Mouse (Mus musculus): ENCODE measurements around the gene Gm20604. TPM values are rescaled to one million over a fixed set of nuclear protein-coding genes. Genes with fewer than 3 reads are reported as not detected.

The Gm20604 gene
- total and polyA plus RNA-seq, 2 experiments from 2014 or later: 29.7 to 54.5 TPM

DNA sequence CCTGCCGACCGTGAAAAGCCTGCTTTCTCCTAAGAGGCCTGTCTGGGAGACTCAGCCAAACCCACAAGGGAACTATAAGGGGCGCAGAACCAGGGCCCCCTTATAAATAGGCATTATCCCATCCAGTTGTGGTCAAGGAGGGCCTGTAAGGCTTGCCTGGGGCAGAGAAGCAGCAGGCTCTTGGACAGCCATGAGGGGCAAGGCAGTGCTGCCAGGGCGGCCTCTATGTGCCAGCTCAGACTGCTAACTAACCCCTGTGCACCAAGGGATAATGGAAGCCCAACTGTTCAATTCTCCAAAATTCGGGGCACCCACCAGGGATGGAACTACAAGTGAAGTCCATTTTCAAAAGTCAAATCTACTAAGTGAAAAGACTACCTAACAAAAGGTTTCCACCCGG is 55.0 kb downstream of the Gm20604 start:
- H3K4me3 ChIP-seq (ENCODE audit: low read depth, low read length): peak overlapping the region; percentile 74
- ATAC-seq (ENCODE audit: low FRiP score) (no peak), DNase-seq (ENCODE audit: low spot score) (no peak)
- H3K9ac ChIP-seq (replicated peaks; ENCODE audit: low read length, poor library complexity, severe bottlenecking): peak overlapping the region; percentile 44
- H3K9me3 ChIP-seq (ENCODE audit: low read length): no peaks in the 10 kb centered on the region
- no peak for TF ChIP-seq CTCF (IDR thresholded peaks at IDR 0.05)
- peak overlapping the region; percentile 44; the same call in 1 of the 2 replicates for H3K27ac ChIP-seq (ENCODE audit: low read depth, low read length)
- H3K27me3 ChIP-seq (ENCODE audit: insufficient read depth, low read length): no peaks in the 10 kb centered on the region
- peak overlapping the region; percentile 86 for H3K4me2 ChIP-seq (ENCODE audit: low read depth, low read length, poor library complexity, severe bottlenecking)
- no peaks in the 10 kb centered on the region for H3K36me3 ChIP-seq (ENCODE audit: insufficient read depth, low read length)
- H3K4me1 ChIP-seq (ENCODE audit: insufficient read depth, low read length): peaks cover 21% of the 10 kb centered on the region; the same call in 1 of the 2 replicates
- WGBS: 19% methylated on average over 6 of the region's 6 CpGs

GRCm38 (mm10) chr12:102703111-102703412 is 55.4 kb downstream of the Gm20604 start:
- peak overlapping the region; percentile 57; the same call in 1 of the 2 replicates for H3K27ac ChIP-seq (ENCODE audit: low read depth, low read length)
- no peaks in the 10 kb centered on the region for H3K36me3 ChIP-seq (ENCODE audit: insufficient read depth, low read length)
- peak overlapping the region; percentile 44; the same call in 1 of the 2 replicates for H3K9ac ChIP-seq (replicated peaks; ENCODE audit: low read length, poor library complexity, severe bottlenecking)
- H3K4me3 ChIP-seq (ENCODE audit: low read depth, low read length): peak overlapping the region; percentile 74
- H3K4me2 ChIP-seq (ENCODE audit: low read depth, low read length, poor library complexity, severe bottlenecking): peak overlapping the region; percentile 86
- DNase-seq (ENCODE audit: low spot score) (peak; percentile 63), ATAC-seq (ENCODE audit: low FRiP score) (no peak)
- peaks cover 25% of the 10 kb centered on the region; the same call in 1 of the 2 replicates for H3K4me1 ChIP-seq (ENCODE audit: insufficient read depth, low read length)
- no peaks in the 10 kb centered on the region for H3K9me3 ChIP-seq (ENCODE audit: low read length)
- no peaks in the 10 kb centered on the region for H3K27me3 ChIP-seq (ENCODE audit: insufficient read depth, low read length)
- 4% methylated on average over 4 of the region's 4 CpGs for WGBS
- TF ChIP-seq CTCF (IDR thresholded peaks at IDR 0.05): peak; percentile 62

DNA sequence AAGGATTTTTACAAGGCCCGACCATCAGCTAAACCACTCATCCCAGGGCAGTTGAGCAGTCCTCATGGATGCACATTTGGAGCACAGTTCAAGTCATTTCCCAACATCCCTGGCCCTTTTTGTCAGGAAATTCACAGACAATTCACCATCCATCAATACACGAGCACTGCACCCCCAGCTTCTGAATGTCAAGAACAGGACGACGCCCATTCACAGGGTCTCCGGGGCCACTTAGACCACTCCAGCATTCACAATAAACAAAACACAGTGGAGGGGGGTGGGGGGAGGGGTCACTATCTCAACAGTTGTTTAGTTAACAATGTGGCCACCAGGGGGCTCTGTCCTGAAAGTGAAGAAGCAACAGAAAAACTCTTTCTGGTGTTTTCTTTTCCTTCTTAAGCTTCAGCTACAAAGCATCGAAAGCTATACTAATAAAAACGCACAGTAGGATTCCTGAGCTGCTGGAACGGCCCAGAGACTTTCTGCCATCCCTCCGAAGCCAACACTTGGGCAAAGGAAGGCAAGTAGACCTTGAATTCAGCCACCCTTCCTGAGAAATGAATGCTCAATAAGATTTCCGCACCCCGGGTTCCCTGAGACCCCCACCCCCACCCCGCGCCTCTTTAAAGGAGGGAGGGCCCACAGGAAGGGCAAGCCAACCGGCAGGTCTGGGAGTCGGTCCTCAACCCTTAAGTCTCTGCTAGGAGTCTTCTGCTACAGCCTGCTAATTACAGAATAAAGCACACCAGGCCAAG is 55.9 kb downstream of the Gm20604 start:
- Histone ChIP-seq H3K36me3 (ENCODE audit: insufficient read depth, low read length) (no peaks in the 10 kb centered on the region), H3K9me3 (ENCODE audit: low read length) (no peaks in the 10 kb centered on the region), H3K27ac (ENCODE audit: low read depth, low read length) (peak overlapping the region; percentile 57; the same call in 1 of the 2 replicates), H3K4me2 (ENCODE audit: low read depth, low read length, poor library complexity, severe bottlenecking) (peak overlapping the region; percentile 86), H3K4me1 (ENCODE audit: insufficient read depth, low read length) (peaks cover 25% of the 10 kb centered on the region; the same call in 1 of the 2 replicates), H3K9ac (replicated peaks; ENCODE audit: low read length, poor library complexity, severe bottlenecking) (peak overlapping the region; percentile 29; the same call in 1 of the 2 replicates), H3K4me3 (ENCODE audit: low read depth, low read length) (peak overlapping the region; percentile 74), H3K27me3 (ENCODE audit: insufficient read depth, low read length) (no peaks in the 10 kb centered on the region)
- TF ChIP-seq CTCF (IDR thresholded peaks at IDR 0.05): peak; percentile 85
- peak; percentile 88 for DNase-seq (ENCODE audit: low spot score)
- WGBS: 3% methylated on average over 15 of the region's 15 CpGs
- ATAC-seq (ENCODE audit: low FRiP score): no peak

- no peaks in the 10 kb centered on the region for H3K9me3 ChIP-seq (ENCODE audit: low read length)
- H3K4me1 ChIP-seq (ENCODE audit: insufficient read depth, low read length): peaks cover 25% of the 10 kb centered on the region; the same call in 1 of the 2 replicates
- WGBS: 91% methylated on average over 5 of the region's 5 CpGs
- peak overlapping the region; percentile 86 for H3K4me2 ChIP-seq (ENCODE audit: low read depth, low read length, poor library complexity, severe bottlenecking)
- no peak overlapping the region for H3K9ac ChIP-seq (replicated peaks; ENCODE audit: low read length, poor library complexity, severe bottlenecking)
- H3K36me3 ChIP-seq (ENCODE audit: insufficient read depth, low read length): no peaks in the 10 kb centered on the region
- no peak for ATAC-seq (ENCODE audit: low FRiP score)
- TF ChIP-seq CTCF (IDR thresholded peaks at IDR 0.05): no peak
- H3K4me3 ChIP-seq (ENCODE audit: low read depth, low read length): peak overlapping the region; percentile 74; the same call in 1 of the 2 replicates
- peak overlapping the region; percentile 57; the same call in 1 of the 2 replicates for H3K27ac ChIP-seq (ENCODE audit: low read depth, low read length)
- H3K27me3 ChIP-seq (ENCODE audit: insufficient read depth, low read length): no peaks in the 10 kb centered on the region
- DNase-seq (ENCODE audit: low spot score): no peak
Observed at GRCm38 (mm10) chr12:102701691-102702207, 56.7 kb downstream of the Gm20604 start.

- H3K9me3 ChIP-seq (ENCODE audit: low read length): no peaks in the 10 kb centered on the region
- H3K4me1 ChIP-seq (ENCODE audit: insufficient read depth, low read length): peaks cover 23% of the 10 kb centered on the region; the same call in 1 of the 2 replicates
- H3K27me3 ChIP-seq (ENCODE audit: insufficient read depth, low read length): no peaks in the 10 kb centered on the region
- 61% methylated on average over 12 of the region's 12 CpGs for WGBS
- H3K4me3 ChIP-seq (ENCODE audit: low read depth, low read length): no peak overlapping the region
- H3K27ac ChIP-seq (ENCODE audit: low read depth, low read length): 0 out of 2 replicates have a peak overlapping the region, but pooled peaks have one; percentile 14
- H3K9ac ChIP-seq (replicated peaks; ENCODE audit: low read length, poor library complexity, severe bottlenecking): no peak overlapping the region
- no peak; the same call in 1 of the 2 replicates for TF ChIP-seq CTCF (IDR thresholded peaks at IDR 0.05)
- no peak overlapping the region for H3K4me2 ChIP-seq (ENCODE audit: low read depth, low read length, poor library complexity, severe bottlenecking)
- no peak for DNase-seq (ENCODE audit: low spot score)
- H3K36me3 ChIP-seq (ENCODE audit: insufficient read depth, low read length): no peaks in the 10 kb centered on the region
- no peak for ATAC-seq (ENCODE audit: low FRiP score)
Observed at GRCm38 (mm10) chr12:102700453-102700852, 58.0 kb downstream of the Gm20604 start.

GRCm38 (mm10) chr12:102699156-102699555 is 59.3 kb downstream of the Gm20604 start:
- no peak overlapping the region for H3K9ac ChIP-seq (replicated peaks; ENCODE audit: low read length, poor library complexity, severe bottlenecking)
- ATAC-seq (ENCODE audit: low FRiP score) (no peak), DNase-seq (ENCODE audit: low spot score) (no peak)
- H3K4me3 ChIP-seq (ENCODE audit: low read depth, low read length): no peak overlapping the region
- no peaks in the 10 kb centered on the region for H3K36me3 ChIP-seq (ENCODE audit: insufficient read depth, low read length)
- TF ChIP-seq CTCF (IDR thresholded peaks at IDR 0.05): no peak
- peaks cover 24% of the 10 kb centered on the region; the same call in 1 of the 2 replicates for H3K4me1 ChIP-seq (ENCODE audit: insufficient read depth, low read length)
- H3K27me3 ChIP-seq (ENCODE audit: insufficient read depth, low read length): no peaks in the 10 kb centered on the region
- WGBS: 42% methylated on average over 1 of the region's 1 CpGs
- H3K4me2 ChIP-seq (ENCODE audit: low read depth, low read length, poor library complexity, severe bottlenecking): no peak overlapping the region
- no peak overlapping the region for H3K27ac ChIP-seq (ENCODE audit: low read depth, low read length)
- H3K9me3 ChIP-seq (ENCODE audit: low read length): no peaks in the 10 kb centered on the region

Data from midbrain, postnatal 0 days (tissue).